Mouse (Mus musculus) megakaryocyte, adult 5-6 weeks (primary cell): ENCODE data around the gene Dio3. TPM values are rescaled to one million over a fixed set of nuclear protein-coding genes. Genes with fewer than 3 reads are reported as not detected.

Experiments used
- ATAC-seq: 2 replicates; pipeline ENCODE4 v1.8.0; 2016; ENCODE audit warnings: mild to moderate bottlenecking, inconsistent platforms; ENCODE audit not compliant: poor library complexity, severe bottlenecking
- total RNA-seq, 2 experiments: library from RNA; stranded (forward) in 1 of 2; stranded (reverse) in 1 of 2; fragments of 153-499, 151-499 nt in 1 of 2; fragments of 221-1000, 200-1000 nt in 1 of 2; gene quantifications; 2 replicates each; pipeline versions ENCODE4 v1.2.3 to v1.2.4; 2015 to 2017

Gene Dio3
- total RNA-seq (2015) (not detected in 2 replicates), total RNA-seq (2017) (not detected in 2 replicates)

GRCm38 (mm10) chr12:110278853-110279252 lies at the start of gene Dio3:
Dio3 (plus strand) TSS chr12:110279068.
- ATAC-seq: no peak

- no peak for ATAC-seq
Measured at GRCm38 (mm10) chr12:110230296-110230695, 48.6 kb upstream of the Dio3 start.

- no peak for ATAC-seq
Measured at GRCm38 (mm10) chr12:110230767-110231166, 48.1 kb upstream of the Dio3 start.

GRCm38 (mm10) chr12:110231709-110232600 lies 46.9 kb upstream of the Dio3 start:
- no peak for ATAC-seq

GRCm38 (mm10) chr12:110235908-110236307 lies 43.0 kb upstream of the Dio3 start:
- no peak for ATAC-seq

- ATAC-seq: no peak
Measured at GRCm38 (mm10) chr12:110237046-110237445, 41.8 kb upstream of the Dio3 start.

- ATAC-seq: no peak
Measured at GRCm38 (mm10) chr12:110239358-110239757, 39.5 kb upstream of the Dio3 start.

GRCm38 (mm10) chr12:110244581-110244980 lies 34.3 kb upstream of the Dio3 start:
- ATAC-seq: no peak

GRCm38 (mm10) chr12:110245461-110245860 lies 33.4 kb upstream of the Dio3 start:
- ATAC-seq: no peak

- no peak for ATAC-seq
Measured at GRCm38 (mm10) chr12:110252163-110252575, 26.7 kb upstream of the Dio3 start.

GRCm38 (mm10) chr12:110255731-110256130 lies 23.1 kb upstream of the Dio3 start:
- ATAC-seq: no peak

GRCm38 (mm10) chr12:110256478-110257220 lies 22.2 kb upstream of the Dio3 start:
- ATAC-seq: no peak

GRCm38 (mm10) chr12:110268226-110268625 lies 10.6 kb upstream of the Dio3 start:
- ATAC-seq: no peak

GRCm38 (mm10) chr12:110269686-110270085 lies 9.2 kb upstream of the Dio3 start:
- ATAC-seq: no peak

- ATAC-seq: no peak
Measured at GRCm38 (mm10) chr12:110276034-110276433, 2.8 kb upstream of the Dio3 start.

- ATAC-seq: no peak
Measured at GRCm38 (mm10) chr12:110277259-110277964, 1.5 kb upstream of the Dio3 start.

GRCm38 (mm10) chr12:110277965-110278307 lies 932 bp upstream of the Dio3 start:
- ATAC-seq: no peak

GRCm38 (mm10) chr12:110280373-110280772 lies 1.5 kb downstream of the Dio3 start:
- no peak for ATAC-seq

- no peak for ATAC-seq
Measured at GRCm38 (mm10) chr12:110283792-110284191, 4.9 kb downstream of the Dio3 start.

- ATAC-seq: no peak
Measured at GRCm38 (mm10) chr12:110292816-110293215, 13.9 kb downstream of the Dio3 start.

- no peak for ATAC-seq
Measured at GRCm38 (mm10) chr12:110294891-110295290, 16.0 kb downstream of the Dio3 start.
